Mouse (Mus musculus): Measurements from ENCODE around the gene Anpep. TPM values are rescaled to one million over a fixed set of nuclear protein-coding genes. Genes with fewer than 3 reads are reported as not detected.

Gene Anpep
- polyA plus RNA-seq, 1 experiment = 1.2 TPM

DNA sequence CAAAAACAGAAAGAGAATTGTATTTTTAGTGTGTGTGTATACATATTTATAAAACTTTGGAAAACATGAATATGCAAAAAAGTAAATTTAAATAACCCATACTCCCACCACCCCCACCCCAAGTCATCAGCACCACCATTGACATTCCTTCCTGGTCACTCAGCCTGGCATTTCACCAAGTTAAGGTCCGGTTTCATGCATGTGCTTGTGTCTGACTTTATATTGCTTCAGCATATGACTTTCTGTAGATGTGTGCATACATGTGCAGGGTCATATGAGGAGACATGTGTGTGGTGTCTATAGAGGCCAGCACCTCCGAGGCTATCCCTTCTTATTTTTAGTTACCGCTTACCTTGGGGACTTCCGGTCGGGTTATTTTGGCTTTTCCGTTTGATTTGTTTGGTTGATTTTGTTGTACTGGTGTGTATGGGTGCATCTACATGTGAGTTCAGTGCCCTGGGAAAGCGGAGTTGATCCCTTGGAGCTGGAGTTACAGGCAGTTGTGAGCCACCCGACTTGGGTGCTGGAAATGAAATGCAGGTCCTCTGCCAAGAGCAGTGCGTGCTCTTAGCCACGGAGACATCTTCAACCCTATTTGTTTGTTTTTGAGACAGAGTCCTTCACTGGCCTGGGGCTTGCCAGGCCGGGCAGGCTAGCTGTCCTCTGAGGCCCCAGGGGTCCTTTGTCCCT lies 78.9 kb downstream of the Anpep start:
- H3K27ac ChIP-seq (ENCODE audit: control insufficient read depth, insufficient read depth, low read depth, low read length, poor library complexity) = no peak overlapping the region
- TF ChIP-seq POLR2A (IDR thresholded peaks at IDR 0.05; ENCODE audit: borderline replicate concordance, control insufficient read depth, low read depth, low read length) = no peak

DNA sequence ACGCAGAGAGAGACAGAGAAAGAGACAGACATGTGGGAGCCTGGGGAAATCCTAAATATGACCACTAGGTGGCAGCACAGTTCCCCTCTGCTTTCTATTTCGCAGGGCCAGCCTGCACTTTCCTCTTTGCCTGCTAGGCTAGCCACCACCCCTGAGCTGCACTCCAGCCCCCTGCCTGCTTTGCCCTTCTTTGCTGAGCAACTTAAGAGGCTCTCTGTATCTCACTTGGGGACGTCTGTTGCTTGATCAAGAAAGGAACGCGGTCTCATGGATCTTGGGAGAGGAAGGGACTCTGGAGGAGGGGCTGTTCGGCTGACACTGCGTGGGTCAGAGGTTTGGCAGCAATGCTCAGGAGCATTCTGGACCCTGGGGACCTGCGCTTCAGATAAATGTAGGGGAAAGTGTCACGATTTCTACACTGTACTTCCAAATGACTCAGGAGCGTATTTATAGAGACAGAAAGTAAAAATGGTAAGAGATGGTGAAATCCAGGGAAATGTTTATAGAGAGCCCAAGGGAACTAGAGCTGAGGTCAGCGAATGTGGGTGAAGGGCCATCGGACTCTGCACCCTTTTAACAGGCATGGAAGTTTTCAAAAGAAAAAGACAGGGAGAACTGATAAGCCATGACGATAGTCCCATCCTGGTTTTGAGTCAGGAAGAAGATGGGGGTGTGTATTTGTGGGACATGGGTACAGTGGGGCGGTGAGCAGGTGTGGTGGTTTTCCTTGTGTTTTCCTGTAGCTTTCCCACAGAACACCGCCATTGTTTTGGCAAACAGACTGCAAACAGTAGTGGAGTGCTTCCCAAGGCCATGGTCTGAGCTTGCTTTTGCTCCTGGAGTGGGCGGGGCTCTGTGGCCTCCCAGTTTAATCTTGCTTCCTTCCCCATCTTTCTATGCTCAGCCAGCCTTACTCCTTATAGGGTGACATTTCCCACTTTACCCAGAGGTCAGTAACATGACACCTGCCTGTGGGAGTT lies 79.9 kb downstream of the Anpep start:
- no peaks in the 10 kb centered on the region for H3K4me1 ChIP-seq (ENCODE audit: control insufficient read depth, insufficient read depth, low read length)
- peak overlapping the region; percentile 10 for H3K4me3 ChIP-seq (replicated peaks; ENCODE audit: control insufficient read depth, low read depth, low read length)
- WGBS = 23% methylated on average over 16 of the region's 16 CpGs
- no peak overlapping the region for H3K27ac ChIP-seq (ENCODE audit: control insufficient read depth, insufficient read depth, low read depth, low read length, poor library complexity)
- TF ChIP-seq POLR2A (IDR thresholded peaks at IDR 0.05; ENCODE audit: borderline replicate concordance, control insufficient read depth, low read depth, low read length) (no peak), CTCF (IDR thresholded peaks at IDR 0.05; ENCODE audit: control insufficient read depth, insufficient read depth, low read length) (peak; percentile 79)

More for the DNA sequence above, 78.9 kb downstream of the Anpep start:
- Histone ChIP-seq H3K4me1 (ENCODE audit: control insufficient read depth, insufficient read depth, low read length) (no peaks in the 10 kb centered on the region), H3K4me3 (replicated peaks; ENCODE audit: control insufficient read depth, low read depth, low read length) (no peak overlapping the region)
- 87% methylated on average over 11 of the region's 11 CpGs for WGBS

Other genes starting within 250 kb of the Anpep start
- gene Rhcg, start 243.4 kb downstream of the Anpep start, polyA plus RNA-seq (2011; ENCODE audit: insufficient read depth, insufficient read length, low replicate concordance, missing spikeins) = not detected in 2 replicates
- gene Ticrr, start 200.9 kb downstream of the Anpep start, polyA plus RNA-seq (2011; ENCODE audit: insufficient read depth, insufficient read length, low replicate concordance, missing spikeins) = 6.0 and 13.8 TPM in 2 replicates
- 0.29 and 1.00 TPM in 2 replicates for gene Kif7, start 145.3 kb downstream of the Anpep start, polyA plus RNA-seq (2011; ENCODE audit: insufficient read depth, insufficient read length, low replicate concordance, missing spikeins)
- gene Plin1, start 128.2 kb downstream of the Anpep start, polyA plus RNA-seq (2011; ENCODE audit: insufficient read depth, insufficient read length, low replicate concordance, missing spikeins) = 2.3 TPM in 1 of 2 replicates, not detected in the other
- 3.4 and 4.9 TPM in 2 replicates for gene Pex11a, start 117.9 kb downstream of the Anpep start, polyA plus RNA-seq (2011; ENCODE audit: insufficient read depth, insufficient read length, low replicate concordance, missing spikeins)
- not detected in 2 replicates for gene Wdr93, start 117.9 kb downstream of the Anpep start, polyA plus RNA-seq (2011; ENCODE audit: insufficient read depth, insufficient read length, low replicate concordance, missing spikeins)
- gene Mesp1, start 67.3 kb downstream of the Anpep start, polyA plus RNA-seq (2011; ENCODE audit: insufficient read depth, insufficient read length, low replicate concordance, missing spikeins) = not detected in 2 replicates
- not detected in 2 replicates for gene Mesp2, start 50.3 kb downstream of the Anpep start, polyA plus RNA-seq (2011; ENCODE audit: insufficient read depth, insufficient read length, low replicate concordance, missing spikeins)
- 9.0 and 14.5 TPM in 2 replicates for gene Ap3s2, start 59.6 kb upstream of the Anpep start, polyA plus RNA-seq (2011; ENCODE audit: insufficient read depth, insufficient read length, low replicate concordance, missing spikeins)
- gene Arpin, start 74.3 kb upstream of the Anpep start, polyA plus RNA-seq (2011; ENCODE audit: insufficient read depth, insufficient read length, low replicate concordance, missing spikeins) = 0.84 and 2.4 TPM in 2 replicates
- gene Zfp710, start 163.8 kb upstream of the Anpep start, polyA plus RNA-seq (2011; ENCODE audit: insufficient read depth, insufficient read length, low replicate concordance, missing spikeins) = 12.5 and 28.1 TPM in 2 replicates

Measured in bone marrow, adult 2 months (tissue).